29 mouse cellular contexts compared by ENCODE assay signal in the genomic region with DNA sequence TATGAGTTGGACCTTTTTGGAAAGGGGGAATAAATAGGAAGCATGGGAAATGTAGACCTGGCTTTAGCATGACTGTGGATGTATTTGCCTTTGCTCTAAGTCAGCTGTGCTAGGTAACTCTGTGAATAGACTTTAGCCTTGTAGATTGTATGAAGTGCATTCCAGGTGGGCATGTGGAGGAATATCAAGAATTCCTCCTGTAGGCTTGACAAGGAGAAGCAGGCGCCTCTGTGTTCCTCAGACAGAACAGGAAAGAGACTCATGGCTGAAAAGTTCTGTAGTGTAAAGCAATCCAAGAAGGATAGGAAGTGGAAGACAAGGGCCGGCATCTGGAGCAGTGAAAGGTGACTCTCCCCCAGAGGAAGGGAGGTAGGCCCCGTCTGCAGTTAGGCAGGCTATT. TPM values are rescaled to one million over a fixed set of nuclear protein-coding genes. Genes with fewer than 3 reads are reported as not detected.
DNase-seq lines count a peak whose midpoint lies in the region; ATAC-seq and TF ChIP-seq lines count a peak whose summit lies in the region.
"Had no signal": no experiment of that assay in that cellular context is flagged by ENCODE, and none has a peak within 500 bp of the region (broad histone marks: within the 10 kb centered on the region; RNA-seq: fewer than 3 reads in every experiment).

No protein-coding gene starts in this region.

- H3K4me2 ChIP-seq in hindbrain, embryonic 12.5 days (replicated peaks): no peak overlapping the region
- no peak overlapping the region for H3K4me2 ChIP-seq in lung, postnatal 0 days (replicated peaks; ENCODE audit: low read depth, low read length)
- H3K4me2 ChIP-seq in limb, embryonic 13.5 days (replicated peaks): no peak overlapping the region
- H3K4me2 ChIP-seq: embryonic facial prominence, embryonic 13.5 days; forebrain, embryonic 13.5 days; heart, embryonic 13.5 days; hindbrain, embryonic 14.5 days had no signal

- no peak for TF ChIP-seq CTCF in lung, postnatal 0 days (IDR thresholded peaks at IDR 0.05)
- no peak for TF ChIP-seq CTCF in lung, adult 2 months (IDR thresholded peaks at IDR 0.05; ENCODE audit: insufficient read depth, low read length)

- no peak for DNase-seq in hindbrain, embryonic 10.5 days (ENCODE audit: low spot score)
- DNase-seq in lung, postnatal 0 days (ENCODE audit: low spot score): peak; percentile 29
- no peak for DNase-seq in lung, adult 2 months
- no peak for DNase-seq in urinary bladder, postnatal 36 days (ENCODE audit: low spot score in 2 of 2)
- DNase-seq: adrenal gland, adult 8-10 months; adrenal gland, postnatal 25 days; cerebellum, adult 11-12 months; cerebellum, adult 8-10 months; cerebellum, postnatal 10 days; cerebellum, postnatal 36 days; embryo, embryonic 11 days; gastrocnemius, postnatal 10 days; gastrocnemius, postnatal 36 days; heart, adult 2 months; heart, postnatal 14 days had no signal

- no peaks in the 10 kb centered on the region for H3K4me1 ChIP-seq in hindbrain, embryonic 12.5 days
- H3K4me1 ChIP-seq in hindbrain, embryonic 10.5 days (replicated peaks): no peaks in the 10 kb centered on the region
- no peaks in the 10 kb centered on the region for H3K4me1 ChIP-seq in lung, postnatal 0 days (ENCODE audit: insufficient read depth, low read depth, low read length)
- no peaks in the 10 kb centered on the region for H3K4me1 ChIP-seq in lung, adult 2 months (ENCODE audit: control insufficient read depth, insufficient read depth, low read length)
- H3K4me1 ChIP-seq in limb, embryonic 13.5 days: peaks cover 14% of the 10 kb centered on the region
- H3K4me1 ChIP-seq: embryonic facial prominence, embryonic 10.5 days; forebrain, embryonic 13.5 days; heart, embryonic 10.5 days; heart, embryonic 13.5 days had no signal

- H3K27ac ChIP-seq in hindbrain, embryonic 12.5 days: peak overlapping the region; percentile 14; the same call in 1 of the 2 replicates
- no peak overlapping the region for H3K27ac ChIP-seq in hindbrain, embryonic 10.5 days
- H3K27ac ChIP-seq in lung, postnatal 0 days (ENCODE audit: low read length): peak overlapping the region; percentile 64; the same call in 1 of the 2 replicates
- H3K27ac ChIP-seq in limb, embryonic 13.5 days: peak overlapping the region; percentile 69; the same call in 1 of the 2 replicates
- H3K27ac ChIP-seq: embryonic facial prominence, embryonic 10.5 days; embryonic facial prominence, embryonic 13.5 days; forebrain, embryonic 13.5 days; heart, adult 2 months; heart, embryonic 10.5 days; heart, embryonic 13.5 days; hindbrain, embryonic 14.5 days; hindbrain, postnatal 0 days had no signal

- peaks cover 85% of the 10 kb centered on the region for H3K36me3 ChIP-seq in hindbrain, embryonic 12.5 days
- H3K36me3 ChIP-seq in hindbrain, embryonic 10.5 days: peaks cover 96% of the 10 kb centered on the region
- H3K36me3 ChIP-seq in lung, postnatal 0 days (ENCODE audit: insufficient read depth, low read length): peaks cover 39% of the 10 kb centered on the region
- H3K36me3 ChIP-seq in limb, embryonic 13.5 days: peaks cover 96% of the 10 kb centered on the region

- peak; percentile 89 for TF ChIP-seq EP300 in lung, postnatal 0 days (IDR thresholded peaks at IDR 0.05)

- no peaks in the 10 kb centered on the region for H3K9me3 ChIP-seq in hindbrain, embryonic 12.5 days (replicated peaks)
- no peaks in the 10 kb centered on the region for H3K9me3 ChIP-seq in hindbrain, embryonic 10.5 days
- H3K9me3 ChIP-seq in lung, postnatal 0 days (ENCODE audit: low read length): no peaks in the 10 kb centered on the region
- H3K9me3 ChIP-seq in limb, embryonic 13.5 days: no peaks in the 10 kb centered on the region
- H3K9me3 ChIP-seq: embryonic facial prominence, embryonic 10.5 days; embryonic facial prominence, embryonic 13.5 days; forebrain, embryonic 13.5 days; heart, embryonic 10.5 days; heart, embryonic 13.5 days had no signal

- WGBS in hindbrain, embryonic 12.5 days: 84% methylated on average over 3 of the region's 3 CpGs
- WGBS in hindbrain, embryonic 10.5 days: 92% methylated on average over 3 of the region's 3 CpGs
- WGBS in lung, postnatal 0 days: 72% methylated on average over 3 of the region's 3 CpGs
- WGBS in lung, adult 2 months: 68% methylated on average over 3 of the region's 3 CpGs
- 52% methylated on average over 3 of the region's 3 CpGs for WGBS in limb, embryonic 13.5 days

- H3K4me3 ChIP-seq in hindbrain, embryonic 12.5 days: no peak overlapping the region
- H3K4me3 ChIP-seq in hindbrain, embryonic 10.5 days: no peak overlapping the region
- H3K4me3 ChIP-seq in lung, postnatal 0 days (ENCODE audit: low read depth, low read length): no peak overlapping the region
- no peak overlapping the region for H3K4me3 ChIP-seq in lung, adult 2 months (replicated peaks; ENCODE audit: extremely low read depth, low read depth, low read length)
- H3K4me3 ChIP-seq in limb, embryonic 13.5 days: no peak overlapping the region
- H3K4me3 ChIP-seq: embryonic facial prominence, embryonic 10.5 days; embryonic facial prominence, embryonic 13.5 days; erythroblast, embryonic 14.5 days; forebrain, embryonic 13.5 days; heart, adult 2 months; heart, embryonic 10.5 days; heart, embryonic 13.5 days had no signal

- no peak overlapping the region for H3K9ac ChIP-seq in hindbrain, embryonic 12.5 days
- H3K9ac ChIP-seq in lung, postnatal 0 days (replicated peaks; ENCODE audit: low read depth): no peak overlapping the region
- no peak overlapping the region for H3K9ac ChIP-seq in limb, embryonic 13.5 days
- H3K9ac ChIP-seq: embryonic facial prominence, embryonic 13.5 days; forebrain, embryonic 13.5 days; heart, embryonic 13.5 days; hindbrain, embryonic 14.5 days had no signal

- TF ChIP-seq POLR2A in lung, adult 2 months (IDR thresholded peaks at IDR 0.05; ENCODE audit: borderline replicate concordance, extremely low read depth, low read depth, low read length): no peak

- ATAC-seq in hindbrain, embryonic 12.5 days (ENCODE audit: low FRiP score): no peak
- ATAC-seq in lung, postnatal 0 days: peak; percentile 71
- ATAC-seq in limb, embryonic 13.5 days (ENCODE audit: low FRiP score, low read depth): 0 out of 2 replicates have a peak, but pooled peaks have one; percentile 22
- ATAC-seq: activated CD4-positive, CD25-positive, alpha-beta regulatory T cell, adult 4 months; forebrain, embryonic 13.5 days; forebrain, embryonic 16.5 days; hindbrain, postnatal 0 days had no signal

- no peaks in the 10 kb centered on the region for H3K27me3 ChIP-seq in hindbrain, embryonic 12.5 days
- no peaks in the 10 kb centered on the region; the same call in 1 of the 2 replicates for H3K27me3 ChIP-seq in hindbrain, embryonic 10.5 days (ENCODE audit: insufficient read depth, poor library complexity, severe bottlenecking)
- H3K27me3 ChIP-seq in lung, postnatal 0 days (replicated peaks; ENCODE audit: insufficient read depth, low read length): no peaks in the 10 kb centered on the region
- H3K27me3 ChIP-seq in limb, embryonic 13.5 days: no peaks in the 10 kb centered on the region
- H3K27me3 ChIP-seq: embryonic facial prominence, embryonic 13.5 days; forebrain, embryonic 13.5 days; heart, embryonic 13.5 days had no signal

RNA-seq across cellular contexts. Expression of a gene that starts 58.2 kb away (rescaled TPM):
- polyA plus RNA-seq in hindbrain, embryonic 12.5 days (2016; fragmentation: Nextera tagmentation; extraction: Ambion mirVana): 97.9 and 107 TPM in 2 replicates
- 68.0 and 70.6 TPM in 2 replicates for polyA plus RNA-seq in hindbrain, embryonic 10.5 days (2016; fragmentation: Nextera tagmentation; extraction: Ambion mirVana)
- 79.4 and 85.9 TPM in 2 replicates for polyA plus RNA-seq in lung, postnatal 0 days (2015; fragmentation: Nextera tagmentation; extraction: Ambion mirVana)
- polyA plus RNA-seq in lung, adult 2 months (2012; rRNA removed): 73.4 and 92.4 TPM in 2 replicates
- polyA plus RNA-seq in limb, embryonic 13.5 days (2015; fragmentation: Nextera tagmentation; extraction: Ambion mirVana): 84.1 and 91.9 TPM in 2 replicates

RNA-seq across cellular contexts. Expression of a gene that starts 58.2 kb away (rescaled TPM):
- 16.5 and 16.6 TPM in 2 replicates for polyA plus RNA-seq in hindbrain, embryonic 12.5 days (2016; fragmentation: Nextera tagmentation; extraction: Ambion mirVana)
- 15.1 and 17.9 TPM in 2 replicates for polyA plus RNA-seq in hindbrain, embryonic 10.5 days (2016; fragmentation: Nextera tagmentation; extraction: Ambion mirVana)
- 12.3 and 14.6 TPM in 2 replicates for polyA plus RNA-seq in lung, postnatal 0 days (2015; fragmentation: Nextera tagmentation; extraction: Ambion mirVana)
- polyA plus RNA-seq in lung, adult 2 months (2012; rRNA removed): 20.2 and 25.9 TPM in 2 replicates
- 16.3 and 18.5 TPM in 2 replicates for polyA plus RNA-seq in limb, embryonic 13.5 days (2015; fragmentation: Nextera tagmentation; extraction: Ambion mirVana)

RNA-seq across cellular contexts. Expression of a gene that starts 58.6 kb away (rescaled TPM):
- polyA plus RNA-seq in hindbrain, embryonic 12.5 days (2016; fragmentation: Nextera tagmentation; extraction: Ambion mirVana): 0.80 and 1.1 TPM in 2 replicates
- polyA plus RNA-seq in hindbrain, embryonic 10.5 days (2016; fragmentation: Nextera tagmentation; extraction: Ambion mirVana): 0.76 and 1.3 TPM in 2 replicates
- 0.33 and 1.1 TPM in 2 replicates for polyA plus RNA-seq in lung, postnatal 0 days (2015; fragmentation: Nextera tagmentation; extraction: Ambion mirVana)
- 0.85 TPM in 1 of 2 replicates, not detected in the other for polyA plus RNA-seq in lung, adult 2 months (2012; rRNA removed)
- polyA plus RNA-seq in limb, embryonic 13.5 days (2015; fragmentation: Nextera tagmentation; extraction: Ambion mirVana): 0.84 TPM in 1 of 2 replicates, not detected in the other
- polyA plus RNA-seq: activated CD4-positive, CD25-positive, alpha-beta regulatory T cell, adult 4 months; brain, embryonic 14.5 days; cortical plate, adult 2 months; embryonic facial prominence, embryonic 10.5 days; embryonic facial prominence, embryonic 13.5 days; erythroblast, embryonic 14.5 days; forebrain, embryonic 13.5 days; forebrain, embryonic 16.5 days; heart, adult 2 months; heart, embryonic 10.5 days had no signal
